Mouse (Mus musculus): ENCODE results near the gene Cops6. TPM values are rescaled to one million over a fixed set of nuclear protein-coding genes. Genes with fewer than 3 reads are reported as not detected.

The Cops6 gene
- total RNA-seq (2021) (100 to 1,000 TPM; 121 to 135 TPM), polyA plus RNA-seq (2012; rRNA removed) (116 and 149 TPM in 2 replicates)
- long read RNA-seq, transcript Cops6-201 (10 exons, 1,787 nt): major isoform, 230 of 241 reads
- long read RNA-seq, partial matches to known transcripts: 10 of 241 reads
- long read RNA-seq, other reads (novel, unspliced or antisense): 1 of 241 reads

DNA sequence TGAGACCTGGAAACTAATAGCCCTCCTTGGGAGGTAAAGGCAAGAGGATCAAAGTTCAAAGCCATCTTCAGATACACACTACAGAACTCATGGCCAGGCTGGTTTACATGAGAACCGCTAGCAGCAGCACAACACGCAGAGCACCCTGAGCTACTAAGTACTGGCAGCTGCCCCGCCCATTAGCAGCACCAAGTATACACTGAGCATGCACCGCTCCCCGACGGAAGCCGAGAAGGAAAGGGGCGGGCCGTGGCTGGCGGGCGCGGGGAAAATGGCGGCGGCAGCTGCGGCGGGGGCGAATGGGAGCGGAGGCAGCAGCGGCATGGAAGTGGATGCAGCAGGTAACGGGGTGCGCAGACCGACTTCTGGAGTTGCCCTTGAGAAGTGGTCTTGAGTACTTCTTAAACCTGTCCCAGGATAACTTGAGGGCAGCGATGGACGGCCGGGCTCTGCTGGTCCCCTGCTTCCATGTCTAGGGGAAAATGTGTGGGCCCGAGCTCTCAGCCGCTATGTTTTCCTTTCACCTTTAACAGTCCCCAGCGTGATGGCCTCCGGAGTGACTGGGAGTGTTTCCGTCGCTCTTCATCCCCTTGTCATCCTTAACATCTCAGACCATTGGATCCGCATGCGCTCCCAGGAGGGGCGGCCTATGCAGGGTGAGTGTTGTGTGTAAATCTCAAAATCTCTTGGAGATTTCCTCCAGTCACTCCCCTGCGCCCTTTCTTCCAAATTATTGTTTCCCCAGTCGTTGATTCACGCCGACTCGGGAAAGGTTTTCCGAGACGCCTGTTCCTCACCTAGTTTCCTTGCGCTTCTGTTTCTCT, at the start of gene Cops6:
Gene Cops6, plus strand, starts transcription at position 230 of the 824 bp plus-strand sequence.
- Histone ChIP-seq H3K79me2 (replicated peaks; ENCODE audit: control insufficient read depth, insufficient read depth, low read length) (no peaks in the 10 kb centered on the region), H3K4me3 (peak within 1 kb of the TSS; percentile 86), H3K36me3 (ENCODE audit: control insufficient read depth, insufficient read depth, low read length) (no peaks in the 10 kb centered on the region), H3K9ac (ENCODE audit: low read depth, low read length) (peak within 1 kb of the TSS; percentile 85), H3K4me1 (ENCODE audit: control insufficient read depth, insufficient read depth, low read length) (peaks cover 1% of the 10 kb centered on the region; the same call in 1 of the 2 replicates), H3K27me3 (ENCODE audit: control insufficient read depth, insufficient read depth, low read length) (no peaks in the 10 kb centered on the region), H3K27ac (peak within 1 kb of the TSS; percentile 81)
- peak; percentile 95 to 98 for DNase-seq
- WGBS: 2% methylated on average over 42 of the region's 42 CpGs
- TF ChIP-seq POLR2A (IDR thresholded peaks at IDR 0.05; ENCODE audit: insufficient read depth, low read depth, low read length) (peak; percentile 87), EP300 (IDR thresholded peaks at IDR 0.05; ENCODE audit: insufficient read depth, low read depth, low read length) (0 out of 2 replicates have a peak, but pooled peaks have one; percentile 51), CTCF (IDR thresholded peaks at IDR 0.05) (peak; percentile 10; the same call in 1 of the 2 replicates)
- intact Hi-C loops (cut with DNase I): loop anchor here (1.0 kb wide), 1 partner anchor 9 kb away; no protein-coding TSS in a partner anchor

DNA sequence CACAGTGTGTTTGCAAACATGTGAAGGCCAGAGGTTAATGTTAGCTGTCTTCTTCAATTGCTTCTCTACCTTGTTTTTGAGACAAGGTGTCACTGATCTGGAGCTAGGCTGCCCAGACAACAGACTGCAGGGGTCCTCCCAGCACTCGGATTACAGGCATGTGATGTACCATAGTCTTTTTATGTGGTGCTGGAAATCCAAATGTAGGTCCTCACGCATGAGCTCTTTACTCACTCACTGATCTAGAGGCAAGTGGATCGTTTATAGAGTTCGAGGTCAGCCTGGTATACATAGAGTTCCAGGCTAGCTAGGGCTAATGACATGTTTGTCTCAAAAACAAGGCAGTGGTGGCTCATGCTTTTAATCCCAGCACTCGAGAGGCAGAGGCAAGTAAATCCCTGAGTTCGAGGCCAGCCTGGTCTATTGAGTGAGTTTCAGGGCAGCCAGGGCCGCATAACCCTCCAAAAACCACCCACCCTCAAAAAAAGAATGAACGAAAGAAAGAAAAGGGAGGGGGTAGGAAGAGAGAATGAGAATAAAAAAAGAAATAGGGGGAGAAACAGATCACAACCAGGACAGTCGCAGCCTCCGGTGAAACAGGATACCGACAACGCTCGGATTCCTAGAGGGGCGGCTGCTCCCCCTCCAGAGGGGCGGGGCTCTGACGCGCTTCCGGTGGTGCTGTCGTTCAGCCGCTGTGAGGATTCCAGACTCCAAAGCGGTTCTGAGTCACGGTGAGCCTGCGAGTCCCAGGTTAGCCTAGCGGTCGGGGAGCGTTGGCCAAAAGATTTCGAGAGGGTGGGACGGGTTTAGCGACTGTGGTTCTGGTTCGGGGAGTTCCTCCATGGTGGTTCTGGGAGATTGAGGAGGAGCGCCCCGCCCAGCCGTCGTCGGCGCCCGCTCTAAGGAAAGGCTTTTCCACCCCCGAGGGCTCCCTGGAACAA, 44.3 kb upstream of the Cops6 start, which contains the start of gene Zscan21:
Gene Zscan21, plus strand, starts transcription at position 649 of the 944 bp plus-strand sequence.
- Histone ChIP-seq H3K4me3 (peak within 1 kb of the TSS; percentile 50), H3K27me3 (ENCODE audit: control insufficient read depth, insufficient read depth, low read length) (no peaks in the 10 kb centered on the region), H3K79me2 (replicated peaks; ENCODE audit: control insufficient read depth, insufficient read depth, low read length) (peaks cover 1% of the 10 kb centered on the region; the same call in 1 of the 2 replicates), H3K4me1 (ENCODE audit: control insufficient read depth, insufficient read depth, low read length) (peaks cover 10% of the 10 kb centered on the region), H3K9ac (ENCODE audit: low read depth, low read length) (peak within 1 kb of the TSS; percentile 82), H3K36me3 (ENCODE audit: control insufficient read depth, insufficient read depth, low read length) (peaks cover 5% of the 10 kb centered on the region), H3K27ac (peak within 1 kb of the TSS; percentile 89)
- intact Hi-C loops (cut with DNase I): loop anchor here (2.0 kb wide), 2 partner anchors 32 to 38 kb away; partner anchors contain the start of genes Zfp113 and Zkscan1
- peak; percentile 93 to 94 for DNase-seq
- 7% methylated on average over 38 of the region's 38 CpGs for WGBS
- TF ChIP-seq CTCF (IDR thresholded peaks at IDR 0.05) (peak; percentile 49), POLR2A (IDR thresholded peaks at IDR 0.05; ENCODE audit: insufficient read depth, low read depth, low read length) (peak; percentile 95), EP300 (IDR thresholded peaks at IDR 0.05; ENCODE audit: insufficient read depth, low read depth, low read length) (peak; percentile 86)

DNA sequence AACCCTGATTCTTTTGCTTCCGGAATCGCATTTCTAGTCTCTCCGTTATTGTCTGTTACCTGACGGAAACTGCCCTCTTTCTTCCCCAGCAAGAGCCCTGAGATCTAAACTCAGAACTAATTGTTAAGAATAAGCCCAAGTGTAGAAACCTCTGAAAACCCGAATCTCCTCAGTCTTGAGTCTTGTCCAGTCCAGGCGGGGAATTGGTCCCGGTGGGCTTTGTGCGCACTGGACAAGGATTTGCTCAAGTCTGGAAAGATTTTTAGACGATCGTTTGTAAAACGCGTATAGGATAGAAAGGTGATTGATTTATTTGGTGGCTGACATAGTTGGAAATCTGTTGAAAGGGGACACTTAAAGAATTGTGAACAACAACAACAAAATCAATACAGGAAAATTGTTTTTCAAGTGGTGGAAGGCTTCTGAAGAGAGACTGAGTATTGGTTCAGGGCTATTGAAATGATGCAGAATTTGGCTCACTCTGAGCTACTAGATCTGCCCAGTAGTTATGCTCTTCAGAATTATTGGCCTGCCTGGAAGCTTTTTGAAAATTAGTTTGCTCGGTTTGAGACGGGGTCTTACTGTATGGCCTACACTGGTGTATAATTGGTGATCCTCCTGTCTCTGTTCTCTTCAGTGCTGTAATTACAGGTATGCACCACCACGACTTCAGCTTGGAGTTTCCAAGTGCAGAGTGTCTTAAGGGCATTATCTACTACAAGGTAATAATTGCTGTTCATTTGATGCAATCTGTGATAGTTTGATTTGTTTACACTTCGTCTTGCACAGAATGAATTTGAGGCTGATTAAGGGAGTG, 43.5 kb upstream of the Cops6 start:
- TF ChIP-seq CTCF (IDR thresholded peaks at IDR 0.05) (no peak), EP300 (IDR thresholded peaks at IDR 0.05; ENCODE audit: insufficient read depth, low read depth, low read length) (no peak), POLR2A (IDR thresholded peaks at IDR 0.05; ENCODE audit: insufficient read depth, low read depth, low read length) (no peak)
- Histone ChIP-seq H3K27ac (peak overlapping the region; percentile 89), H3K4me1 (ENCODE audit: control insufficient read depth, insufficient read depth, low read length) (peaks cover 10% of the 10 kb centered on the region), H3K27me3 (ENCODE audit: control insufficient read depth, insufficient read depth, low read length) (no peaks in the 10 kb centered on the region), H3K4me3 (peak overlapping the region; percentile 50), H3K79me2 (replicated peaks; ENCODE audit: control insufficient read depth, insufficient read depth, low read length) (peaks cover 1% of the 10 kb centered on the region; the same call in 1 of the 2 replicates), H3K36me3 (ENCODE audit: control insufficient read depth, insufficient read depth, low read length) (peaks cover 5% of the 10 kb centered on the region), H3K9ac (ENCODE audit: low read depth, low read length) (peak overlapping the region; percentile 82)
- WGBS: 4% methylated on average over 16 of the region's 16 CpGs
- DNase-seq: no peak
- intact Hi-C loops (cut with DNase I): loop anchor here (2.0 kb wide), 2 partner anchors 33 to 37 kb away; partner anchors contain the start of genes Zfp113 and Zkscan1

DNA sequence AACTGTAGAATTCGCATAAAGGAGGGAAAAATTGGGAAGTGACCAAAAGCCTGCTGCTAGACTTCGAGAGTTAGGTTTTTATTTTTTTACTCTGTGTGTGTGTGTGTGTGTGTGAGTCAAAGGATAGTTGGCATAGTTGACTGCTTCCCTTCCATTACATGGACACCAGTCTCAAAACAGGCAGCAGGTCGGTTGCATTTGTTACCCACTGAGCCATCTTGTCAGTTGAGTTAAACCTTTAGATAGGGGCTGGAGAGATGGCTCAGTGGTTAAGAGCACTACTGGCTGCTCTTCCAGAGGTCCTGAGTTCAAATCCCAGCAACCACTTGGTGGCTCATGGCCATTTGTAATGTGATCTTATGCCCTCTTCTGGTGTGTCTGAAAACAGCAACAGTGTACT, 42.8 kb upstream of the Cops6 start:
- no peaks in the 10 kb centered on the region for H3K27me3 ChIP-seq (ENCODE audit: control insufficient read depth, insufficient read depth, low read length)
- peaks cover 1% of the 10 kb centered on the region; the same call in 1 of the 2 replicates for H3K79me2 ChIP-seq (replicated peaks; ENCODE audit: control insufficient read depth, insufficient read depth, low read length)
- H3K4me1 ChIP-seq (ENCODE audit: control insufficient read depth, insufficient read depth, low read length): peaks cover 10% of the 10 kb centered on the region
- H3K4me3 ChIP-seq: no peak overlapping the region
- H3K9ac ChIP-seq (ENCODE audit: low read depth, low read length): no peak overlapping the region
- no peak overlapping the region for H3K27ac ChIP-seq
- no peak for TF ChIP-seq CTCF (IDR thresholded peaks at IDR 0.05)
- no peak for TF ChIP-seq EP300 (IDR thresholded peaks at IDR 0.05; ENCODE audit: insufficient read depth, low read depth, low read length)
- H3K36me3 ChIP-seq (ENCODE audit: control insufficient read depth, insufficient read depth, low read length): peaks cover 5% of the 10 kb centered on the region
- intact Hi-C loops (cut with DNase I): no loop called here
- 44% methylated on average over 3 of the region's 3 CpGs for WGBS
- no peak for DNase-seq

Measured in heart, adult 2 months (tissue).